Mouse (Mus musculus) 3134 (cell line): ENCODE results near the gene Vps39.

Source experiments
- DNase-seq: peaks from one replicate; pipeline ENCODE4 v3.0.0-alpha.2; 2011; ENCODE audit warnings: low spot score; ENCODE audit not compliant: insufficient read length; ENCODE audit errors: extremely low read depth

The Vps39 gene

GRCm38 (mm10) chr2:120352682-120353646, at the start of gene Vps39:
Gene Vps39, minus strand, starts transcription at chr2:120353137.
- peak; percentile 84 for DNase-seq

GRCm38 (mm10) chr2:120397951-120398350, 45.0 kb upstream of the Vps39 start:
- no peak for DNase-seq

GRCm38 (mm10) chr2:120392406-120392805, 39.5 kb upstream of the Vps39 start:
- no peak for DNase-seq

- no peak for DNase-seq
Measured at GRCm38 (mm10) chr2:120390934-120391333, 38.0 kb upstream of the Vps39 start.

GRCm38 (mm10) chr2:120389376-120389775, 36.4 kb upstream of the Vps39 start:
- no peak for DNase-seq

GRCm38 (mm10) chr2:120387291-120387690, 34.4 kb upstream of the Vps39 start:
- no peak for DNase-seq

GRCm38 (mm10) chr2:120386264-120386663, 33.3 kb upstream of the Vps39 start:
- DNase-seq: no peak

- no peak for DNase-seq
Measured at GRCm38 (mm10) chr2:120373858-120374257, 20.9 kb upstream of the Vps39 start.

GRCm38 (mm10) chr2:120367416-120368207, 14.7 kb upstream of the Vps39 start:
- no peak for DNase-seq

GRCm38 (mm10) chr2:120366501-120366900, 13.6 kb upstream of the Vps39 start:
- no peak for DNase-seq

GRCm38 (mm10) chr2:120360425-120360824, 7.5 kb upstream of the Vps39 start:
- no peak for DNase-seq

GRCm38 (mm10) chr2:120351321-120351720, 1.6 kb downstream of the Vps39 start:
- no peak for DNase-seq

- DNase-seq: no peak
Measured at GRCm38 (mm10) chr2:120348120-120348519, 4.8 kb downstream of the Vps39 start.

- no peak for DNase-seq
Measured at GRCm38 (mm10) chr2:120341741-120342140, 11.2 kb downstream of the Vps39 start.

GRCm38 (mm10) chr2:120337886-120338285, 15.1 kb downstream of the Vps39 start:
- no peak for DNase-seq

GRCm38 (mm10) chr2:120331575-120331974, 21.4 kb downstream of the Vps39 start:
- DNase-seq: no peak

GRCm38 (mm10) chr2:120315077-120315476, 37.9 kb downstream of the Vps39 start:
- no peak for DNase-seq

GRCm38 (mm10) chr2:120314487-120314886, 38.5 kb downstream of the Vps39 start:
- DNase-seq: no peak

GRCm38 (mm10) chr2:120313976-120314375, 39.0 kb downstream of the Vps39 start, which contains the start of gene Pla2g4f:
Gene Pla2g4f, minus strand, starts transcription at chr2:120314165.
- no peak for DNase-seq

- DNase-seq: no peak
Measured at GRCm38 (mm10) chr2:120312276-120312825, 40.6 kb downstream of the Vps39 start.

GRCm38 (mm10) chr2:120304113-120304512, 48.8 kb downstream of the Vps39 start:
- DNase-seq: no peak
